Mouse (Mus musculus): ENCODE results near the gene Cc2d2b. TPM values are rescaled to one million over a fixed set of nuclear protein-coding genes. Genes with fewer than 3 reads are reported as not detected.

The Cc2d2b gene
- not detected for polyA plus RNA-seq (2012; fragmentation: generic; extraction: Trizol)
- long read RNA-seq, experiment 1: 0 reads
- long read RNA-seq, experiment 2: 0 reads

DNA sequence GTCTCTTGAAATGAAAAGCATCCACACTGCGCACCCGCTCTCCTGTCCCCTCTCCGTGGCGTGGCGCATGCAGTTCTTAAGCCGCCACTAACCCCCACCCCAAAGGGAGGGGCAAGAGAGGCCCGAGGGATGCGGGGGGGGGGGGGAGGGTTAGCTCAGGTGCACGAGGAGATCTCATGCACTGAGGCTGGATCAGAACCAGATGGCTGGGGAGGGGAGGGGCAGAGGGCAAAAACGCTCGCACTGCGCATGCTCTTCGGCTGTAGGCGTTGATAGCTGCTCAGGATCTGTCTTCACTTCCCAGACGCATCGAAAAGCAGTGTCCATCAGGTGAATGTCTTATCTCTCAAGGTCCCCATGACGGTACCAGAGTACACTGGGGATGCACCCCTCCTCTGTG, at the start of gene Cc2d2b:
Gene Cc2d2b, plus strand, starts transcription at position 195 of the 400 bp plus-strand sequence.
- Histone ChIP-seq H3ac (ENCODE audit: control insufficient read depth, insufficient read length, low read depth) (no peak within 1 kb of the TSS), H3K79me2 (ENCODE audit: control insufficient read depth, insufficient read depth) (no peaks in the 10 kb centered on the region), H3K27me3 (ENCODE audit: control insufficient read depth, insufficient read depth, insufficient read length) (peaks cover 10% of the 10 kb centered on the region), H3K79me3 (ENCODE audit: low read depth) (no peaks in the 10 kb centered on the region), H3K4me3 (ENCODE audit: insufficient read depth, poor library complexity, severe bottlenecking) (no peak within 1 kb of the TSS), H3K36me3 (ENCODE audit: control insufficient read depth, insufficient read depth) (no peaks in the 10 kb centered on the region)
- TF ChIP-seq CTCF (IDR thresholded peaks at IDR 0.05; ENCODE audit: control insufficient read depth, insufficient read depth, insufficient read length) (no peak), MYOG (IDR thresholded peaks at IDR 0.05; ENCODE audit: control insufficient read depth, extremely low read depth, insufficient read length) (no peak), USF1 (IDR thresholded peaks at IDR 0.05; ENCODE audit: low read depth) (no peak), FOSL1 (IDR thresholded peaks at IDR 0.05; ENCODE audit: insufficient read depth, low read length, poor library complexity, severe bottlenecking) (no peak), MAX (IDR thresholded peaks at IDR 0.05) (no peak), MYOD1 (IDR thresholded peaks at IDR 0.05; ENCODE audit: control insufficient read depth, insufficient read length, low read depth) (no peak), CEBPB (IDR thresholded peaks at IDR 0.05; ENCODE audit: low read depth) (no peak)

DNA sequence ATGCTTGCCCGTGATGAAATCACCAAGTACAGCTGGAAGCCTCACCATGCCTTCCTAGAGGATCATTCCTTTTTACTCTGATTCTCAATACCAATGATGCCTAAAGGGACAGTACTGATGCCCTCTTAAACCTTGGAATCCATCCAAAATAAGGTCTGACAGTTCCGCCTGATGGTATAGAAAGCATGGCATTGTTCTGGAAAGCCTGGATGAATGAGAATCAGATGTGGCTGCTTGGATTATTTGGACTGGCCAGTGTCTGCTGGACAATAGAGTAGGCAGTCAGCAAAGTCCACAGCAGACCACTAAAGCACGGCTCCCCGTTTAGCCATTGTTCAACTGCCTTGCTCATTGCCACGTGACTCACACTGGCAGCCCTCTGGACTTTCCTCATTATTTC, 48.7 kb upstream of the Cc2d2b start:
- Histone ChIP-seq H3ac (ENCODE audit: control insufficient read depth, insufficient read length, low read depth) (no peak overlapping the region), H3K79me2 (ENCODE audit: control insufficient read depth, insufficient read depth) (no peaks in the 10 kb centered on the region), H3K4me3 (ENCODE audit: insufficient read depth, poor library complexity, severe bottlenecking) (no peak overlapping the region), H3K36me3 (ENCODE audit: control insufficient read depth, insufficient read depth) (no peaks in the 10 kb centered on the region), H3K27me3 (ENCODE audit: control insufficient read depth, insufficient read depth, insufficient read length) (no peaks in the 10 kb centered on the region), H3K79me3 (ENCODE audit: low read depth) (no peaks in the 10 kb centered on the region)
- TF ChIP-seq FOSL1 (IDR thresholded peaks at IDR 0.05; ENCODE audit: insufficient read depth, low read length, poor library complexity, severe bottlenecking) (no peak), CEBPB (IDR thresholded peaks at IDR 0.05; ENCODE audit: low read depth) (no peak), MYOG (IDR thresholded peaks at IDR 0.05; ENCODE audit: control insufficient read depth, extremely low read depth, insufficient read length) (no peak), MYOD1 (IDR thresholded peaks at IDR 0.05; ENCODE audit: control insufficient read depth, insufficient read length, low read depth) (no peak), USF1 (IDR thresholded peaks at IDR 0.05; ENCODE audit: low read depth) (no peak)

DNA sequence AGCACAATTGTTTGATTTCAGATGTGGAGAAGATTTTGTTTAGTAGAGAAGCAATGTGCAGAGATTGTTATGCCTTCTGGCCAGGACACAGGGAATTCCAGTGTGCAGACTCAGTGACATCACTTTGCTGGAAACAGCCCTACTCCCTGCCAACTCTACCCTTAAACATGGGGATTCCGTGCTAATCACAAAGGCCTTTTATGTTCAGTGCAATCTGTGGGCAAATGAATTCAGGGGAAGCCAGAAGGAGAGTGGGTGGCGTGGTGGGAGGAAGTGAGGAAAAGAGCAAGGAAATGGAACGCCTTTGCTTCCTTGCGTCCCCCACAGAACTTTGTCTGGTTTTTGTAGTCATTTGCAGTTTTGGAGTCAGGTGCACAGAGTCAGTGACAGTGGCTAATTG, 46.1 kb upstream of the Cc2d2b start:
- H3K79me3 ChIP-seq (ENCODE audit: low read depth): no peaks in the 10 kb centered on the region
- no peak overlapping the region for H3ac ChIP-seq (ENCODE audit: control insufficient read depth, insufficient read length, low read depth)
- H3K79me2 ChIP-seq (ENCODE audit: control insufficient read depth, insufficient read depth): no peaks in the 10 kb centered on the region
- no peaks in the 10 kb centered on the region for H3K36me3 ChIP-seq (ENCODE audit: control insufficient read depth, insufficient read depth)
- no peak for TF ChIP-seq CEBPB (IDR thresholded peaks at IDR 0.05; ENCODE audit: low read depth)
- no peak for TF ChIP-seq USF1 (IDR thresholded peaks at IDR 0.05; ENCODE audit: low read depth)
- no peak for TF ChIP-seq MYOG (IDR thresholded peaks at IDR 0.05; ENCODE audit: control insufficient read depth, extremely low read depth, insufficient read length)
- no peak for TF ChIP-seq MYOD1 (IDR thresholded peaks at IDR 0.05; ENCODE audit: control insufficient read depth, insufficient read length, low read depth)
- TF ChIP-seq CTCF (IDR thresholded peaks at IDR 0.05; ENCODE audit: control insufficient read depth, insufficient read depth, insufficient read length): no peak
- no peaks in the 10 kb centered on the region for H3K27me3 ChIP-seq (ENCODE audit: control insufficient read depth, insufficient read depth, insufficient read length)
- no peak overlapping the region for H3K4me3 ChIP-seq (ENCODE audit: insufficient read depth, poor library complexity, severe bottlenecking)

DNA sequence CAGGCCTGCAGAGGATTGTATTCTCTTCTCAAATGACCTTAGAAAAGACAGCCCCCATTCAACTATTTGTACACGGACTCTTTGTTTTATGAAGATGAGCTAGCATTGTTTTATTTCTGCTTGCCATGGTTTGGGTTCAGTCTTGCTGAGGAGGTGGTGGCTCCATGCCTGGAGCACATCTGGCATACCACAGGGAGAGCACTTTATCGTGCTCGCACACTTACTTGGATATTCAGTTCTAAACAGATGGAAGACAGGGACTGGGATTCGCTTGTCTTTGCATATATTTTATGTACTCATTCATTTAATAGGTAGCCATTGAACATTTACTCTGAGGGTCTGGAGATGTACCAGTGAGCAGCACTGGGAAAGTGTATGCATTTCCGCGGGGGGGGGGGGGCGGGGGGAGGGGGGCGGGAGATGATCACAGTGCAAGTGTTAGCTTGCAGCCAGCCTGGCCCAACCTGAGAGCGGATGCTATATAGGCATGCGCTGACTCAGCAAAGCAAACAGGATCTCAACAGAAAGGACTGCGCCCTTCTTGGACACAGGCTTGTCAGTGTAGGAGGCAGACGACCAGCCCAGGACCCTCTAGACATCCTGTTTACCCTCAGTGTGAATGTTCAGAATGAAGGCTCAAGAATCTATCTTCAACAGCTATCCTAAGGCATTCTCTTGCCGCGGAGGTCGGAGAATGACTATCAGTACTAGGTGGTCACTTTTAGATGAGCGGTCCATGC, 35.5 kb upstream of the Cc2d2b start:
- H3K36me3 ChIP-seq (ENCODE audit: control insufficient read depth, insufficient read depth): no peaks in the 10 kb centered on the region
- H3ac ChIP-seq (ENCODE audit: control insufficient read depth, insufficient read length, low read depth): no peak overlapping the region
- no peak overlapping the region for H3K4me3 ChIP-seq (ENCODE audit: insufficient read depth, poor library complexity, severe bottlenecking)
- H3K79me2 ChIP-seq (ENCODE audit: control insufficient read depth, insufficient read depth): no peaks in the 10 kb centered on the region
- peaks cover 5% of the 10 kb centered on the region for H3K27me3 ChIP-seq (ENCODE audit: control insufficient read depth, insufficient read depth, insufficient read length)
- TF ChIP-seq CTCF (IDR thresholded peaks at IDR 0.05; ENCODE audit: control insufficient read depth, insufficient read depth, insufficient read length) (no peak), MAX (IDR thresholded peaks at IDR 0.05) (no peak), FOSL1 (IDR thresholded peaks at IDR 0.05; ENCODE audit: insufficient read depth, low read length, poor library complexity, severe bottlenecking) (no peak), MYOD1 (IDR thresholded peaks at IDR 0.05; ENCODE audit: control insufficient read depth, insufficient read length, low read depth) (no peak), CEBPB (IDR thresholded peaks at IDR 0.05; ENCODE audit: low read depth) (no peak), USF1 (IDR thresholded peaks at IDR 0.05; ENCODE audit: low read depth) (no peak), MYOG (IDR thresholded peaks at IDR 0.05; ENCODE audit: control insufficient read depth, extremely low read depth, insufficient read length) (no peak)
- H3K79me3 ChIP-seq (ENCODE audit: low read depth): no peaks in the 10 kb centered on the region

- Histone ChIP-seq H3K79me3 (ENCODE audit: low read depth) (no peaks in the 10 kb centered on the region), H3K79me2 (ENCODE audit: control insufficient read depth, insufficient read depth) (no peaks in the 10 kb centered on the region), H3ac (ENCODE audit: control insufficient read depth, insufficient read length, low read depth) (no peak overlapping the region), H3K27me3 (ENCODE audit: control insufficient read depth, insufficient read depth, insufficient read length) (peaks cover 5% of the 10 kb centered on the region), H3K36me3 (ENCODE audit: control insufficient read depth, insufficient read depth) (no peaks in the 10 kb centered on the region), H3K4me3 (ENCODE audit: insufficient read depth, poor library complexity, severe bottlenecking) (no peak overlapping the region)
- TF ChIP-seq MAX (IDR thresholded peaks at IDR 0.05) (no peak), CEBPB (IDR thresholded peaks at IDR 0.05; ENCODE audit: low read depth) (no peak), FOSL1 (IDR thresholded peaks at IDR 0.05; ENCODE audit: insufficient read depth, low read length, poor library complexity, severe bottlenecking) (no peak)
Observed at GRCm38 (mm10) chr19:40714700-40715099, 33.9 kb upstream of the Cc2d2b start.

DNA sequence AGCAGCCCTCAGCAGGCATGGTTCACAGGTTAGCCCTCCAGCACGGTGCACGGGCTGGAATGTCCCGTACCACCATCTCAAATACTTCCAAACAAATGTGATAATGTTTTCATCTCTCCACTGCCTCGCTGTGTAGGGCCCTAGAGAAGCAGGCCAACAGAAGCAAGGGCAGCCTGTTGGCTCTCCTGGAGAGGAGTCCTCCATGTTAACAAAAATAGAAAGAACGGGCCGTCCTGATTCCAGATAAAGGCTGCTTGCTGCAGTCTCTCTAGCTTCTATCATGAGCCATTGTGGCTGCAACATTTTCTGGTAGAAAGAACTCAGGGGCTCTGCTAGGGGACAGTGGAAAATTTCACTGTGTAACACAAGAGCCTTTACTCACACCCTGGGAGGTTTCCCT, 31.6 kb upstream of the Cc2d2b start:
- TF ChIP-seq FOSL1 (IDR thresholded peaks at IDR 0.05; ENCODE audit: insufficient read depth, low read length, poor library complexity, severe bottlenecking) (no peak), MAX (IDR thresholded peaks at IDR 0.05) (no peak), MYOD1 (IDR thresholded peaks at IDR 0.05; ENCODE audit: control insufficient read depth, insufficient read length, low read depth) (no peak), MYOG (IDR thresholded peaks at IDR 0.05; ENCODE audit: control insufficient read depth, extremely low read depth, insufficient read length) (no peak), CEBPB (IDR thresholded peaks at IDR 0.05; ENCODE audit: low read depth) (no peak), CTCF (IDR thresholded peaks at IDR 0.05; ENCODE audit: control insufficient read depth, insufficient read depth, insufficient read length) (no peak), USF1 (IDR thresholded peaks at IDR 0.05; ENCODE audit: low read depth) (no peak)
- H3K4me3 ChIP-seq (ENCODE audit: insufficient read depth, poor library complexity, severe bottlenecking): no peak overlapping the region
- H3K36me3 ChIP-seq (ENCODE audit: control insufficient read depth, insufficient read depth): no peaks in the 10 kb centered on the region
- no peaks in the 10 kb centered on the region for H3K79me2 ChIP-seq (ENCODE audit: control insufficient read depth, insufficient read depth)
- no peaks in the 10 kb centered on the region for H3K79me3 ChIP-seq (ENCODE audit: low read depth)
- H3K27me3 ChIP-seq (ENCODE audit: control insufficient read depth, insufficient read depth, insufficient read length): peaks cover 5% of the 10 kb centered on the region
- H3ac ChIP-seq (ENCODE audit: control insufficient read depth, insufficient read length, low read depth): no peak overlapping the region
